31 mouse cellular contexts compared by ENCODE assay signal in genomic region chr11:50095661-50096060, GRCm38 (mm10).
"Had no signal": no experiment of that assay in that cellular context is flagged by ENCODE, and none has a peak within 500 bp of the region (broad histone marks: within the 10 kb centered on the region; RNA-seq: fewer than 3 reads in every experiment).

No protein-coding gene starts in this region.

- H3K4me3 ChIP-seq: limb, embryonic 10.5 days; limb, embryonic 12.5 days; limb, embryonic 13.5 days; limb, embryonic 15.5 days; liver, embryonic 12.5 days; liver, embryonic 13.5 days; liver, embryonic 15.5 days; lung, embryonic 15.5 days; megakaryocyte, embryonic 14.5 days; midbrain, embryonic 10.5 days; midbrain, embryonic 12.5 days; midbrain, embryonic 13.5 days; midbrain, embryonic 15.5 days; myocyte had no signal

- DNase-seq: left cerebral cortex, postnatal 4 days; liver; liver, embryonic 13.5 days; liver, postnatal 0 days; lung, adult 18-20 months; lung, adult 2 months; lung, embryonic 14.5 days; lung, postnatal 10 days; lung, postnatal 14 days; lung, postnatal 36 days; lung, postnatal 4 days; midbrain, embryonic 14.5 days had no signal

- H3K27ac ChIP-seq: limb, embryonic 10.5 days; limb, embryonic 12.5 days; limb, embryonic 13.5 days; limb, embryonic 15.5 days; liver, embryonic 12.5 days; liver, embryonic 13.5 days; liver, embryonic 14.5 days; liver, embryonic 15.5 days; lung, embryonic 15.5 days; macrophage; midbrain, embryonic 10.5 days; midbrain, embryonic 12.5 days; midbrain, embryonic 13.5 days; midbrain, embryonic 15.5 days had no signal

- H3K9me3 ChIP-seq: limb, embryonic 10.5 days; limb, embryonic 12.5 days; limb, embryonic 13.5 days; limb, embryonic 15.5 days; liver, embryonic 12.5 days; liver, embryonic 13.5 days; liver, embryonic 15.5 days; lung, embryonic 15.5 days; megakaryocyte, embryonic 14.5 days; midbrain, embryonic 10.5 days; midbrain, embryonic 12.5 days; midbrain, embryonic 13.5 days; midbrain, embryonic 15.5 days had no signal

- H3K9ac ChIP-seq: limb, embryonic 12.5 days; limb, embryonic 13.5 days; limb, embryonic 15.5 days; liver, embryonic 12.5 days; liver, embryonic 13.5 days; liver, embryonic 14.5 days; liver, embryonic 15.5 days; liver, postnatal 0 days; lung, embryonic 14.5 days; lung, embryonic 15.5 days; midbrain, embryonic 12.5 days; midbrain, embryonic 13.5 days; midbrain, embryonic 15.5 days had no signal

- H3K4me1 ChIP-seq: limb, embryonic 10.5 days; limb, embryonic 12.5 days; liver, embryonic 15.5 days; megakaryocyte, embryonic 14.5 days had no signal

- H3K27me3 ChIP-seq: limb, embryonic 12.5 days; limb, embryonic 13.5 days; limb, embryonic 15.5 days; liver, embryonic 12.5 days; liver, embryonic 13.5 days; liver, embryonic 15.5 days; lung, embryonic 15.5 days; megakaryocyte, embryonic 14.5 days; midbrain, embryonic 12.5 days; midbrain, embryonic 13.5 days; midbrain, embryonic 15.5 days had no signal

- H3K4me2 ChIP-seq: limb, embryonic 12.5 days; limb, embryonic 13.5 days; limb, embryonic 15.5 days; liver, embryonic 11.5 days; liver, embryonic 12.5 days; liver, embryonic 13.5 days; liver, embryonic 15.5 days; lung, embryonic 14.5 days; lung, embryonic 15.5 days; midbrain, embryonic 11.5 days; midbrain, embryonic 12.5 days; midbrain, embryonic 13.5 days; midbrain, embryonic 15.5 days had no signal

- ATAC-seq: liver, embryonic 12.5 days; liver, postnatal 0 days; lung, postnatal 0 days; midbrain, embryonic 13.5 days; midbrain, embryonic 15.5 days; midbrain, embryonic 16.5 days had no signal
